Comparison of ENCODE assay signal across 19 mouse cellular contexts in genomic region chr1:153361926-153362325, GRCm38 (mm10).
"Had no signal": no experiment of that assay in that cellular context is flagged by ENCODE, and none has a peak within 500 bp of the region (broad histone marks: within the 10 kb centered on the region; RNA-seq: fewer than 3 reads in every experiment).

No protein-coding gene starts in this region.

- H3K9ac ChIP-seq: lung, embryonic 14.5 days; neural tube, embryonic 13.5 days; neural tube, embryonic 15.5 days had no signal

- DNase-seq: lung, adult 18-20 months; lung, embryonic 14.5 days; lung, postnatal 10 days; lung, postnatal 4 days; midbrain, embryonic 14.5 days; retina, postnatal 1 day; right cerebral cortex, adult 18-20 months; right cerebral cortex, postnatal 25 days; right cerebral cortex, postnatal 4 days; spleen, adult 18-20 months; thymus, adult 2 months; thymus, postnatal 25 days; thymus, postnatal 4 days had no signal

- H3K27me3 ChIP-seq: neural tube, embryonic 13.5 days; neural tube, embryonic 15.5 days had no signal

- H3K36me3 ChIP-seq: neural tube, embryonic 13.5 days; neural tube, embryonic 15.5 days had no signal

- ATAC-seq: midbrain, embryonic 16.5 days had no signal

- H3K4me3 ChIP-seq: megakaryocyte, embryonic 14.5 days; myocyte; neural tube, embryonic 13.5 days; neural tube, embryonic 15.5 days had no signal

- H3K4me1 ChIP-seq: megakaryocyte, embryonic 14.5 days; neural tube, embryonic 13.5 days; neural tube, embryonic 15.5 days had no signal

- H3K4me2 ChIP-seq: lung, embryonic 14.5 days; midbrain, embryonic 11.5 days; neural tube, embryonic 13.5 days; neural tube, embryonic 15.5 days had no signal

- H3K9me3 ChIP-seq: megakaryocyte, embryonic 14.5 days; neural tube, embryonic 13.5 days; neural tube, embryonic 15.5 days had no signal

- H3K27ac ChIP-seq: neural tube, embryonic 13.5 days; neural tube, embryonic 15.5 days had no signal
